23 mouse cellular contexts compared by ENCODE assay signal in genomic region chr11:84061881-84062280, GRCm38 (mm10). TPM values are rescaled to one million over a fixed set of nuclear protein-coding genes. Genes with fewer than 3 reads are reported as not detected.
DNase-seq lines count a peak whose midpoint lies in the region; ATAC-seq and TF ChIP-seq lines count a peak whose summit lies in the region.
"Had no signal": no experiment of that assay in that cellular context is flagged by ENCODE, and none has a peak within 500 bp of the region (broad histone marks: within the 10 kb centered on the region; RNA-seq: fewer than 3 reads in every experiment).

No protein-coding gene starts in this region.

- no peak overlapping the region for H3K4me2 ChIP-seq in lung, postnatal 0 days (replicated peaks; ENCODE audit: low read depth, low read length)
- H3K4me2 ChIP-seq: embryonic facial prominence, embryonic 15.5 days; heart, embryonic 12.5 days; hindbrain, embryonic 14.5 days had no signal

- TF ChIP-seq CTCF in lung, postnatal 0 days (IDR thresholded peaks at IDR 0.05) = peak; percentile 10; the same call in 1 of the 2 replicates

- H3K9me3 ChIP-seq in lung, postnatal 0 days (ENCODE audit: low read length) = no peaks in the 10 kb centered on the region
- H3K9me3 ChIP-seq: embryonic facial prominence, embryonic 15.5 days; forebrain, embryonic 10.5 days; G1E; heart, embryonic 12.5 days; hindbrain, embryonic 10.5 days had no signal

- WGBS in lung, postnatal 0 days = 63% methylated on average over 2 of the region's 2 CpGs

- no peak for TF ChIP-seq EP300 in lung, postnatal 0 days (IDR thresholded peaks at IDR 0.05)

- no peaks in the 10 kb centered on the region for H3K27me3 ChIP-seq in lung, postnatal 0 days (replicated peaks; ENCODE audit: insufficient read depth, low read length)
- H3K27me3 ChIP-seq: CH12.LX had no signal

- H3K36me3 ChIP-seq in lung, postnatal 0 days (ENCODE audit: insufficient read depth, low read length) = no peaks in the 10 kb centered on the region
- H3K36me3 ChIP-seq: embryonic facial prominence, embryonic 15.5 days; forebrain, embryonic 10.5 days; G1E; heart, embryonic 12.5 days; hindbrain, embryonic 10.5 days had no signal

- no peak overlapping the region for H3K9ac ChIP-seq in lung, postnatal 0 days (replicated peaks; ENCODE audit: low read depth)
- H3K9ac ChIP-seq: embryonic facial prominence, embryonic 15.5 days; heart, embryonic 12.5 days; hindbrain, embryonic 14.5 days had no signal

- DNase-seq in cerebellum, adult 9-10 months = peak; percentile 9
- no peak for DNase-seq in cerebellum, postnatal 4 days (ENCODE audit: low spot score in 2 of 2)
- DNase-seq in lung, postnatal 0 days (ENCODE audit: low spot score) = no peak
- DNase-seq in lung, postnatal 10 days = no peak
- DNase-seq in ZHBTc4 (ENCODE audit: low read depth, low spot score) = peak; percentile 87
- no peak for DNase-seq in urinary bladder, adult 2 months (ENCODE audit: low spot score)
- no peak for DNase-seq in thymus, postnatal 4 days
- DNase-seq: adrenal gland, adult 8-10 months; cerebellum, adult 11 months; cerebellum, adult 8-10 months; embryo, embryonic 11 days; gastrocnemius, adult 2 months; gastrocnemius, postnatal 25 days had no signal

- peak; percentile 57 for ATAC-seq in lung, postnatal 0 days
- ATAC-seq: forebrain, embryonic 14.5 days; intestine, embryonic 16.5 days had no signal

- H3K4me3 ChIP-seq in lung, postnatal 0 days (ENCODE audit: low read depth, low read length) = no peak overlapping the region
- H3K4me3 ChIP-seq: embryonic facial prominence, embryonic 15.5 days; erythroblast, embryonic 14.5 days; forebrain, embryonic 10.5 days; gastrocnemius, adult 2 months; heart, embryonic 12.5 days; hindbrain, embryonic 10.5 days had no signal

- no peak overlapping the region for H3K27ac ChIP-seq in lung, postnatal 0 days (ENCODE audit: low read length)
- H3K27ac ChIP-seq: embryonic facial prominence, embryonic 15.5 days; forebrain, embryonic 10.5 days; gastrocnemius, adult 2 months; hindbrain, embryonic 10.5 days; hindbrain, embryonic 14.5 days had no signal

- no peaks in the 10 kb centered on the region for H3K4me1 ChIP-seq in lung, postnatal 0 days (ENCODE audit: insufficient read depth, low read depth, low read length)

RNA-seq across cellular contexts. Expression of gene Dusp14, which starts 7.2 kb away (rescaled TPM):
- 66.7 and 69.2 TPM in 2 replicates for polyA plus RNA-seq in lung, postnatal 0 days (2015; fragmentation: Nextera tagmentation; extraction: Ambion mirVana)
- 9.1 and 11.7 TPM in 2 replicates for polyA plus RNA-seq in urinary bladder, adult 2 months (2012; rRNA removed)
- polyA plus RNA-seq: erythroblast, embryonic 14.5 days; G1E had no signal

Comparison
In these comparisons a context has a peak if more than half of its experiments do, and no peak if none do; other contexts are left out.
1. DNase-seq: peak in cerebellum, adult 9-10 months (single experiment) and ZHBTc4 (single experiment); none in cerebellum, postnatal 4 days (0 of 2), lung, postnatal 0 days (single experiment), lung, postnatal 10 days (single experiment), urinary bladder, adult 2 months (single experiment) and thymus, postnatal 4 days (single experiment).